Mouse (Mus musculus) heart, postnatal 14 days (tissue): Measurements from ENCODE around the gene Npr2. TPM values are rescaled to one million over a fixed set of nuclear protein-coding genes. Genes with fewer than 3 reads are reported as not detected.

Source experiments
- DNase-seq, 2 experiments: peaks; one replicate each; pipeline ENCODE4 v3.0.0; 2021 to 2022
- intact Hi-C: fragments of 180-260 bp; cut with DNase I; formaldehyde crosslinking; loops from one replicate; pipeline ENCODE4 v1.15.1; 2025
- total RNA-seq, 2 experiments: library from RNA; stranded (reverse); gene quantifications; 2 replicates each; pipeline ENCODE4 v1.2.3; 2021

Gene Npr2
- total RNA-seq, 2 experiments from 2014 or later: 40.6 to 43.6 TPM

- intact Hi-C loops: no loop called here
Measured at GRCm38 (mm10) chr4:43613060-43613730, 18.5 kb upstream of the Npr2 start.

GRCm38 (mm10) chr4:43620146-43620778 lies 11.5 kb upstream of the Npr2 start:
- intact Hi-C loops: no loop called here
- DNase-seq: no peak

More at GRCm38 (mm10) chr4:43613060-43613730, 18.5 kb upstream of the Npr2 start:
- peak in 1 of 2 experiments; percentile 28 for DNase-seq

GRCm38 (mm10) chr4:43629106-43629817 lies 2.5 kb upstream of the Npr2 start:
- intact Hi-C loops: no loop called here
- no peak for DNase-seq

- intact Hi-C loops: loop anchor here (1.0 to 10.0 kb wide), 4 partner anchors 37 to 235 kb away; partner anchors contain the start of genes Gba2 and Rgp1
Measured at GRCm38 (mm10) chr4:43630030-43630581, 1.6 kb upstream of the Npr2 start.

GRCm38 (mm10) chr4:43630671-43631045 lies 1.1 kb upstream of the Npr2 start:
- no peak for DNase-seq
- intact Hi-C loops: loop anchor here (1.0 to 10.0 kb wide), 4 partner anchors 36 to 234 kb away; partner anchors contain the start of genes Gba2 and Rgp1

More at GRCm38 (mm10) chr4:43630030-43630581, 1.6 kb upstream of the Npr2 start:
- DNase-seq: peak; percentile 75 to 87

GRCm38 (mm10) chr4:43631956-43632920 lies 503 bp downstream of the Npr2 start:
- DNase-seq: peak; percentile 33 to 40

GRCm38 (mm10) chr4:43633296-43633695 lies 1.6 kb downstream of the Npr2 start:
- peak in 1 of 2 experiments; percentile 0 for DNase-seq
- intact Hi-C loops: loop anchor here (5.0 to 10.0 kb wide), 2 partner anchors 56 to 232 kb away; partner anchors contain the start of genes Gba2 and Rgp1

More at GRCm38 (mm10) chr4:43631956-43632920, 503 bp downstream of the Npr2 start:
- intact Hi-C loops: loop anchor here (2.0 to 10.0 kb wide), 3 partner anchors 35 to 233 kb away; partner anchors contain the start of genes Gba2 and Rgp1

- DNase-seq: no peak
- intact Hi-C loops: loop anchor here (5.0 to 10.0 kb wide), 2 partner anchors 56 to 231 kb away; partner anchors contain the start of genes Gba2 and Rgp1
Measured at GRCm38 (mm10) chr4:43633736-43634135, 2.0 kb downstream of the Npr2 start.

- intact Hi-C loops: loop anchor here (5.0 to 10.0 kb wide), 2 partner anchors 57 to 230 kb away; partner anchors contain the start of genes Gba2 and Rgp1
- DNase-seq: peak in 1 of 2 experiments; percentile 0
Measured at GRCm38 (mm10) chr4:43634621-43635374, 3.1 kb downstream of the Npr2 start.

GRCm38 (mm10) chr4:43636751-43637150 lies 5.0 kb downstream of the Npr2 start:
- intact Hi-C loops: loop anchor here (10.0 kb wide), 1 partner anchor 228 kb away; no protein-coding TSS in a partner anchor
- no peak for DNase-seq

- no peak for DNase-seq
- intact Hi-C loops: no loop called here
Measured at GRCm38 (mm10) chr4:43640076-43640475, 8.3 kb downstream of the Npr2 start.

GRCm38 (mm10) chr4:43640491-43640890 lies 8.8 kb downstream of the Npr2 start:
- no peak for DNase-seq
- intact Hi-C loops: no loop called here

- intact Hi-C loops: no loop called here
- no peak for DNase-seq
Measured at GRCm38 (mm10) chr4:43649783-43650182, 18.0 kb downstream of the Npr2 start.

- DNase-seq: no peak
- intact Hi-C loops: no loop called here
Measured at GRCm38 (mm10) chr4:43652726-43653125, 21.0 kb downstream of the Npr2 start.

- DNase-seq: peak in 1 of 2 experiments; percentile 25
- intact Hi-C loops: no loop called here
Measured at GRCm38 (mm10) chr4:43653161-43654015, 21.7 kb downstream of the Npr2 start, which contains the start of gene Spag8. TSS of gene Spag8 (minus strand) at chr4:43653594.

- no peak for DNase-seq
- intact Hi-C loops: no loop called here
Measured at GRCm38 (mm10) chr4:43655656-43656338, 24.1 kb downstream of the Npr2 start.
